Mouse (Mus musculus) frontal cortex, adult (tissue): ENCODE data around the gene Myo15b.

ENCODE experiments used
- ATAC-seq: cut with Nextera tagmentation; 2 replicates; pipeline ENCODE4 v1.9.2; 2017; ENCODE audit warnings: mild to moderate bottlenecking, moderate library complexity, mixed read lengths; ENCODE audit not compliant: low TSS enrichment

The Myo15b gene

DNA sequence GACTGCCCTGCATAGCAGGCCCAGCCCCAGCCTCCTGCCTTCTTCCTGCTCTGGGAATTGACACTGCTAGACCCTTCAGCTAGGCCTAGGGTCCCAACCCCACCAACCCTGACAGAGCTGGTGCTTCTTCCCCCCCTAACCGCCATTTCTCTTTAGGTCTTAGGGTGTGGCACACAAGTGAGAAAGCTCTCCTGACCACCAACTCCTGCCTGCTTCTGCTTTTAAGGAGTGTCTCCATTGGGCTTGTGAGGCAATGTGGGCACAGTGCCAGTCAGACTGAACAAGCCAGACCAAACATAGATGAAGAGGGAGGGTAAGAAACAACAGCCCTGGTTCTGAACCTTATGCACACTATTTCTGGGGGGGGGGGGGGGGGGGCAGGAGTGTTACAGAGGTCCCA lies 44.6 kb downstream of the Myo15b start:
- ATAC-seq = no peak

- ATAC-seq = no peak
These were observed 45.4 kb downstream of the Myo15b start for GRCm38 (mm10) chr11:115903384-115904230.

DNA sequence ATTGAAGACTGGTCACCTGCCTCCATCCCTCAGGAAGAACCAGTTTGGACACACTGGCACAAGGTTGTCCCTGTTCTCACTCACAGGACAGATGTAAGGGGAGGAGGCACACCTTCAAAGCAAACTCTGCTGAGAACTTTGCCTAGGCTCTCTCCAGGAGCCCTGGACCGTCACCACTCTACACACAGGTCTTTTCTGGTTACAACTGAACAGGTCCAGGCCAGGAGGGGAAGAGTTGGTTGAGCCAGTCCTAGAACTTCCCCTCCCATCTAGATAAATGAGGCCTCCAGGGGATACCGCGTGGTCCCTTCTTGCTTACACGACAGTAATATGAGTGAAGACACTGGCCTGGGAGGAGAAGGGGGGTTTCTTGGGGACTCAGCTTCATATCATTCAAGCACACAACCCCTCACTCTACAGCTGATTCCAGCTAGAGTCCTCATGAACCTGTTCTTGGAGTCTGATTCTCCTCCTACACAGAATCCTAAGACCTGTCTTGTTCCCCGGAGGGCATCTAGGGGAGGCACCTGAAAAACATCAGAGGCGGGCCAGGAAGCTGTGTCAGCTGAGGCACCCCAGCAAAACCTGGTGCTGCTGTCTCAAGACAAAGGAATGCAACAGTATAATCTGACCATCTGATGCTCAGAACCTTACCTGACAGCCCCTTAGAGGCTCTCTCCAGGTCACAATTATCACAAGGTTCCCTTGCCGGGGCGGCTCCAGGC lies 46.2 kb downstream of the Myo15b start:
- ATAC-seq = no peak

DNA sequence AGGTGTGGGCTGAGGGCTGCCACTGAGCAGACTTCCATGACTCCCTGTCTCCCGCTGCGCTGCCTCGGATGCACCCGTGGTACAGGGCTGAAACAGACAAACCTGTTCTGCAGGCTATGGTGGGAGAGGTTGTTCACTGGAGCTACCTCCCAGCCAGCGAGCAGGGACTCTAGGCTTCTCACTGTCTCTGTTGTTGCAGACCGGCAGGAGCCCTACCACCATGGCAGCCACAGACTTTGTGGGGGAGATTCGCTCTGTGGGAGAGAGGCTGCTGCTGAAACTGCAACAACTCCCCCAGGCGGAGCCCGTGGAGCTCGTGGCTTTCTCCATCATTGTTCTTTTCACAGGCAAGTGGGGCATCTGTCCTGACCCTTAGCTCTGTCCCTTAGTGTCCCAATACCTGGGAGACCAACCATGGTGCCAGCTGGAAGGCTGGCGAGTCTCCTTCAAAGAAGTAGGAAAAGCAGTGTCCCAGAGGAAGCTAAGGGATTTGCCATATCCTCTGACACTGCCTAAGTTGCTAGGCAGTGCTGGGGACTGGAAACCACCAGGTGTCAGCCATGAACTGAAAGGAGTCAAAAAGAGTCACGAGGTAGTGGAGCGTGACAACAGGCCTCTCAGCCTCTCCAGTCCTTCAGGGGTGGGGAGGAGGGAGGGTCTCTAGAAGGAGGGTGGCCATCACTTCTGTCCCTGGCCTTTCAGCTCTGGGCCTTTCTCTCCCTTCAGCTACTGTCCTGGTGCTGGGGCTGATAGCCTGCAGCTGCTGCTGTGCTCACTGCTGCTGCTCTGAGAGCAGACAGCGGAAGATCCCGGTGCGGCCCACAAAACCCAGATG lies 47.0 kb downstream of the Myo15b start:
- peak; percentile 77; the same call in 1 of the 2 replicates for ATAC-seq

DNA sequence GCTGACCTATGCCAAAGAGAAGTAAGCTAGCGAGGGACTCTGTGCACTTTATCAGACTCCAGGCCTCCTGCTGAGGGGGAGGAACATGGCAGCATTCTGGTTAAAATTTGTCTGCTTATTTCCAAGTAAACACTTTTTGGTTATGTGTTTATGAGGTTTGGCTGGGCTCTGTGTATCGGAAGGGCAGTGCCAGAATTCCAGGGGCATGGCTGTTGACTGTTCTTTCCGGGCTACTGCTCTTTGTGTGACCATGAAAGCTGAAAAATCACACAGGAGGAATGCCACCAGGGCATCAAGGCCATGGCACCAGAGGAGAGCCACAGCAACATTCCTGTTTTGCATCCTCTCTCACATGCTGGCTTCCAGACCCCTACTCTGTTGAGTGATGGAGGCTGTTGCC lies 47.9 kb downstream of the Myo15b start:
- ATAC-seq = no peak

GRCm38 (mm10) chr11:115906521-115906920 lies 48.3 kb downstream of the Myo15b start:
- no peak for ATAC-seq

GRCm38 (mm10) chr11:115911134-115911561 lies 52.9 kb downstream of the Myo15b start:
- no peak for ATAC-seq

DNA sequence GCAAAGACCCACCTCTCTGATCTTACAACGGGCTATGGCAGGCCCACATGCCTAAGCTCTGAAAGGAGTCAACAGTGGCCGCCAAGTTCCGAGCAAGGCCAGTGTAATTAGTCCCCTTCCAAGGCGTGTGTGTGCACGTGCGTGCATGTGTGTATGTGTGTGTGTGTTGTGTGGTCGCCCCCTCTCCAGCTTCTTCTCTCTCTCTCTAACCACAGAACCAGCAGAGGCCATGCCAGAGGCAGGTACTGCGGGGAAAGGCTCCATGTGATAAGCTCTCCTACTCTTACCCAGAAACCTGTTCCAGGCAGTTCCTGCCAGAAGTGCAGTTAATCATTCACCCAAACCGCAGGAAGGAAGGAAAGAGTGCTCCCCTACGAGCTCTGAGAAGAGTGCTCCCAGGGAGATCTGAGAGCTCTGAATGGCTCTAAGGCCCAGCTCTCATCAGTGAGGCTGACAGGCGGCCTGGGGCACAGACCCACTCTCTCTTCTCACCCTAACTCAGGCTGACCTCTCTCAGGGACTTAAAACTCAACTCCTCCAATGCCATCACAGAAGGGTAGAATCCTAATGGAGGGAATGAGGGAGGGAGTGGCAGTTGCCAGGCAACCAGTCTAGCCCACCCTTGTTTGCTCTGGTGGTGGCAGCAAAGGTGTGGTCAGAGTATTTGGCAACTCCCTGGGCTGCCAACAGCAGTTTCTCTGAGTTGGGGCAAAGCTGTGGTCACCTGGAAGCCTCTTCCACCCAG lies 53.6 kb downstream of the Myo15b start, which contains the start of gene Smim6:
TSS of gene Smim6 (plus strand) at position 386 of the 745 bp plus-strand sequence.
- ATAC-seq = no peak

- no peak for ATAC-seq
These were observed 58.4 kb downstream of the Myo15b start for GRCm38 (mm10) chr11:115916579-115916978.

DNA sequence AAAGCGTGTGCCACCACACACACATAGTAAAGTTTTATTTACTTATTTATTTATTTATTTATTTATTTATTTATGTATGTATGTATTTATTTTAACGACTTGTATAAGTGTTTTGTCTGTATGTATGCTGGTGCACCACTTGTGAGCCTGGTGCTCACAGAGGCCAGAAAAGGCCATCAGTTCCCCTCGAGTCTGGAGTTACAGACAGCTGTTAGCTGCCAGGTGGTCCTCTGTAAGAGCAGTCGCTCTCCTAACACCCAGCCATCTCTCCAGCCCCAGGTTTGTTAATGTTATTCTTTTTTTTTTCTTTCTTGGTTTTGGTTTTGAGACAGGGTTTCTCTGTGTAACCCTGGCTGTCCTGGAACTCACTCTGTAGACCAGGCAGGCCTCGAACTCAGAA lies 60.4 kb downstream of the Myo15b start:
- no peak for ATAC-seq

GRCm38 (mm10) chr11:115919073-115919472 lies 60.9 kb downstream of the Myo15b start:
- ATAC-seq = no peak

- ATAC-seq = no peak
These were observed 62.1 kb downstream of the Myo15b start for GRCm38 (mm10) chr11:115920110-115920818.

DNA sequence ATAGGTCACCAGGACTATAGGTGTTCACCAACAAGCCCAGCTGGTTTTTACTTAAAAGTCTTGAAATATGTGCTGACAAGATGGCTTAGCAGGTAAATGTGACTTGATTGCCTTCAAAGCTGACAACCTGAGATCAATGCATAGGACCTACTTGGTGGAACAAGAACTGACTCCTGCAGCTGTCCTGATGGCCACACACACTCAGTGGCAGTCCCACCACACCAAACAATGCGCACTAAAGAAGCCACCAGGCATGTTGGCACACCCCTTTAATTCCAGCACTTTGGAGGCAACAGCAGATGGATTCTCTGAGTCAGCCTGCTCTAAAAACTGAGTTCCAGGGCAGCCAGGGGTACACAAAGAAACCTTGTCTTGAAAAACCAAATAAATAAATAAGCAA lies 63.8 kb downstream of the Myo15b start:
- no peak for ATAC-seq

DNA sequence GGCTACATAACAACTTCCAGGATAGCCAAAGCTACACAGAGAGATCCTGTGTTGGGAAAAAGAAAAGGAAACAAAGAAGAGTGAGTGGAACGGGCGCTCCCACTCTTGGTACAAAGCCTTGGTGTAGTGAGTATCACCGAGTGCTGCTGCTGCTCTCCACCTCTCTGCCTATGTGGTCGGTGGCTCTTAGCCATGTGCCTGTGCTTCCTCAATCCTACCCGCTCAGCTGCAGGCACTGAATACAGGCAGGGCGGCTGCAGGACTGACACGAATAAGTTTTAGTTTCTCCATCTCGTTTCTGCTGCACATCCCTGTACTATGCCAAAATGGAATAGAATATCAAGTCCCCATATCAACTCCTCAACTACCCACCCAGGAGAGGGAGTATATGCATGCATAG lies 70.8 kb downstream of the Myo15b start:
- ATAC-seq = no peak

DNA sequence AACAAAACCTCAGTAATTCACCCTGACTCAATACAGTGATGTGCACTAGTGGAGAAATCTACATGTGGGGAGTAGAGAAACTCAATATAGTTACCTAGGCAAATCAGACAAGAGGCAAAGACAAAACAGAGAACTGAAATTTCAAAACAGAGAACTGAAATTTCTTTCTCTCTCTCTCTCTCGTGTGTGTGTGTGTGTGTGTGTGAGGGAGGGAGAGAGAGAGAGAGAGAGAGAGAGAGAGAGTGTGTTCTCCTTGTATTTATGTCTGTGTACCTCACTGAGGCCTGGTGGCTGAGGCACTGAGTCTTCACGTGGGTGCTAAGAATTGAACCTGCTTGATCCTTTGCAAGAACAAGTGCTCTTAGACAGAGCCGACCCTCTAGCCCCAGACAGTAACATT lies 71.6 kb downstream of the Myo15b start:
- no peak for ATAC-seq

GRCm38 (mm10) chr11:115931235-115931634 lies 73.0 kb downstream of the Myo15b start:
- ATAC-seq = no peak

DNA sequence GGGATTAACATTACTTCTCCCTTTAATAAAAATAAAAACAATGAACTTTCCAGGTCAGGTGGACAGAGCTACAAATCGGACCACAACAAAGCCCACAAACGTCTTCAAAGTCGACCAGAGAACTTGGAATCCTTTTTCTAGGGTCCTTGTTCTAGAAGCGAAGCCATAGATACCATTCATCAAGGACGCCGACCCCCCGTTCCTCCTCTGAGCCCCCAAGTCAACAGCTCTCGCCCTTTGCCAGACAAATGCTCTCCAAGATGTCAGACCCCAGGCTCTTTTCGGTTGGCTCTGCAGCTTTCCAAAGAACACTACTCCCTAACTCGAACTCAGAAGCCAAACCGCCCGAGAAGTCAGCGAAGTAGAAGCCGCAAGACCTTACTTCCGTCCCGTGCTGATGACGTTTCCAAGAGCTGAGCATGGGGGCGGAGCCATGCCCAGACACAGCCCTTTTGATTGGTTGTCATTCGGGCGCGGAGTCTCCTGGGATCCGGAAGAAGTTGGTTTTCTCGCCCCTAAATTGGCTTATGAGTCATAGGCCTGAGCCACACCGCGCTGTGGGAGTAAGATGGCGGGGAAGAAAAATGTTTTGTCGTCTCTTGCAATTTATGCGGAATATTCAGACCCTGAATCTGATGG lies 75.0 kb downstream of the Myo15b start, which contains the start of the genes Sap30bp and Recql5:
TSS of gene Sap30bp (plus strand) at position 175 of the 639 bp plus-strand sequence.
TSS of gene Recql5 (minus strand) at position 370 of the 639 bp plus-strand sequence.
- ATAC-seq = peak; percentile 98

DNA sequence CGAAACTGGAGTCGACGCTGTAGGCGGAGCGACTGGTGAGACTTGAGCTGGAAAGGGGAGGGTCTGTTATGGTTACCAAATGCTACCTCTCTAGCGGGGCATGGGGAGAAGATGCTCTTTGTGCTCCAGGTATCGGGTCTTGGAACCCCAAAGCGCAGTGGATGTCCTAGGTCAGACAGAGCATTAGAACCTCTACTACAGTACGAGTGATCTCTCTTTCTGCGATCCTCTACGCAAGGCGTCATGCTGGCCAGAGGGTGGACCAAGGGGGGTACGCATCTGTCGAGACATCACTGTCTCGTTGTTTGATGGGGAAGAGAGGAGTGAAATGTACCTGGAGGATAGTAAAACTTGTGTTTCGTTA lies 75.5 kb downstream of the Myo15b start:
- ATAC-seq = peak; percentile 34; the same call in 1 of the 2 replicates

DNA sequence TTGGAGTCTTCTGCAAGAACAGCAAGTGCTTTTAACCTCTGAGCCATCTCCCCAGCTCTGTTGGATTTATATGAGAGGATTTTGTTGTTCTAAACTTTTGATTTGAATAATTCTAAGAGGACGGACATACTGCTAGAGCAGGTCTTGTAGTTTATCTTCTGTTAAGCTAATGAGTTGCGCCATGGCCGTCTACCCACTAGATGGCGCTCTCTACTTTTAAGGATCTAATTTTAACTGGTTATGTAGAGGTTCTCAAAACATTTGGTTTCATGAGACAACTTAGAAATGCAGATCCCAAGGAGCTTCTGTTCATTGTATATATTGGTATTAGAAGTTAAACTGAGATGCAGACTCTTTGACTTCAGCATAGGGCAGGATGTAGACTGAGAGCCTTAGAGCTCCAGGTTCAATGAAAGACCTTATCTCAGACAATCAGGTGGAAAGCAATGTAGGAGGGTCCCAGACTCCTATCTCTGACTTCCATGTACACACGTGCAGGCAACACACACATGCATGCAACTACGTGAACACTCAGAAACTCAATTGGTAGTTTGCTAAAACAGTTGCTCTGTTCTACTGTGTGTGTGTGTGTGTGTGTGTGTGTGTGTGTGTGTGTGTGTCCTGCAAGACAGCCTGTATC lies 81.6 kb downstream of the Myo15b start:
- ATAC-seq = no peak; the same call in 1 of the 2 replicates
